Mouse (Mus musculus) kidney, adult 11 months (tissue): ENCODE results near the gene Abhd17c.

Source experiments
- DNase-seq: peaks from one replicate; pipeline ENCODE4 v3.0.0; 2022

Gene Abhd17c

DNA sequence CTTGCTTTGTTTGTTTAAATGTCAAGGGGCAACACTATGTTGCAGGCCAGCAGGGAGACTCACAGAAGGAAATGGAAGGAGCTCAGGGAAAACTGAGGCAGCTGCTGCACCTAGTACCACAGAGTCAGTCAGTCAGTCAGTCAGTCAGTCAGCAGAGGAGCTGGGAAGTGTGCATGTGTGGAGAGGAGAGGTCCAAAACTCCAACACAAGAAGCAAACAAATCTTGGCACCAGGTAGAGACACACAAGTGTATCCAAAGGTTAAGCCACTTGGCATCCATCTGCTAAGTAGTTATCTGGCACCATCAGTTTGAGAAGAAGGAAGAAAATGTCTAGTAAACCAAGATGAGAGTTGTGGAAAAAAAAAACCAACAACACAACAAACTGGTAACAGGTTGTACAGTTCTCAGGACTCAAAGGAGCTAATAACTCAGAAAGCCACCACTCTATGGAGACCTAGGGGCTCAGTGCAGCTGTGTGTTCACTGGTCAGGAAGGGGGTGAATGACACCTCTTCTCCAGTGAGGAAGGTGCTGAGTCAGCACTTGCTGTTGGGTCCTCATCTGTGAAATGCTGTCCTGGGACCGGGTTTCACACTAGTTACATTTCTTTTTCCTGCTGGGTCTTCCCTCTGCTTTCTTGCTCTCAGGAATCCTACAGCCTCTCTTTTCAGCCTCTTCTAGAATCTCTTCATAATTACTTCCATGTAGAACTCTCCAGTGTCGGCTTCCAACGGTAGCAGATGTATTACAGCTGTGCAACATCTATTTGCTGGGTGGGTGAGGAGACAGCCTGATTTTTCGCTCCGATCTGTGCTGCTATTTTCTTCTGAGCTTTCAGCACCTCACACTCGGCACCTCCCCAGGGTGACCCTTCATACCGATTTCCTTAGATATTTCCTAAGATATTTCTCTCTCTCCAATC is 34.8 kb downstream of the Abhd17c start:
- DNase-seq: peak; percentile 73

DNA sequence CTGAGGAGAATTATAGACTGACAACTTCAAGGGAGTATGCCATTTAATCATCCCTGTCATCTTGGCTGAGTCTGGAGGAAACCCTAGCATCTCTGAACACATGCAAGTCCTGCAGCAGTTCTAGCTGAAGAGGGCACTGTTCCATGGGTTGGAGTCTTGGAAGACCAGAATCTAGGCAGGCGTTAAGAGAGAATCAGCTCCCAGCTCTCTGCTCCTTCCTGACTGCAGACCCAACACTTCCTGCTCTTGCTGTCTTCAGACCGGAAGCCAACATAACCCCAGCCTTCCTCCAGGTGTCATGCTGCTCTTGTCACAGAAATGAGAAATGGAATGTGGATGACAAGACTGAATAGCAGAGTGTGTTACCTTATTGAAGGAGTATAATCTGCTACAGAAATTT is 36.3 kb downstream of the Abhd17c start:
- DNase-seq: no peak

DNA sequence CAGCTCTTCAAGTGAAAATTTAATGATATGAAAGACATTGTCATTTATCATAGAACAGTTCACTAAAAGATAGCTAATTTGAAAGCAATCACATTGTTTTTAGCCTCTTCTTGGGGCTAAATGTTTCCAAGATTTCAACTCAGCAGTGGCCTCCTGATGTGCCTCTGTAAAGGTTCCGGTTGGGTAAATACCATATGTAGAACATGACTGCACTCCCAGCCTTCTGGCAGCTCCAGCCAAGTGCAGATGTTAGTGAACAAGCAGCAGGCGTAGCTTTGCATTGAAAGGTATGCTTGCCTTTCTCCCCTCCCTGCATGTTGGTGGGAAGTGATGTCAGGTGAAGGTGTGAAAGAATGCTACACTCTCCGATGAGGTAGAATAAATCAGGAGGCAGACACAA is 36.9 kb downstream of the Abhd17c start:
- no peak for DNase-seq

DNA sequence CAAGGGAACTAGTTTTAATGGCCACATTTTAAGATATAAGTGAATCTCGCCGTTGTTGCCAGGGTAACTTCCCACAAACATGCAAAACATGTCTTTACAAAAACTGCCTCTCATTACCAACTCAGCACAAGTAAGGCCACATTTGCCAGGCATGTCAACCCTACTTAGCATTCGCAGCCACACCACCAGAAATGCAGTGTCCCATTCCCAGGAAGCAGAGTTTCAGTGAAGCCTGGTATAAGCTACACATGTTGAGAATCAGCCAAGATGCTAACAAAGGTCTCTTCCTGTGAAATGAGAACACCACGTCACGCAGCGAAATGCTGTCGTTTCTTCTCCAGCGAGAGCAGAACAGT is 38.7 kb downstream of the Abhd17c start:
- DNase-seq: no peak

DNA sequence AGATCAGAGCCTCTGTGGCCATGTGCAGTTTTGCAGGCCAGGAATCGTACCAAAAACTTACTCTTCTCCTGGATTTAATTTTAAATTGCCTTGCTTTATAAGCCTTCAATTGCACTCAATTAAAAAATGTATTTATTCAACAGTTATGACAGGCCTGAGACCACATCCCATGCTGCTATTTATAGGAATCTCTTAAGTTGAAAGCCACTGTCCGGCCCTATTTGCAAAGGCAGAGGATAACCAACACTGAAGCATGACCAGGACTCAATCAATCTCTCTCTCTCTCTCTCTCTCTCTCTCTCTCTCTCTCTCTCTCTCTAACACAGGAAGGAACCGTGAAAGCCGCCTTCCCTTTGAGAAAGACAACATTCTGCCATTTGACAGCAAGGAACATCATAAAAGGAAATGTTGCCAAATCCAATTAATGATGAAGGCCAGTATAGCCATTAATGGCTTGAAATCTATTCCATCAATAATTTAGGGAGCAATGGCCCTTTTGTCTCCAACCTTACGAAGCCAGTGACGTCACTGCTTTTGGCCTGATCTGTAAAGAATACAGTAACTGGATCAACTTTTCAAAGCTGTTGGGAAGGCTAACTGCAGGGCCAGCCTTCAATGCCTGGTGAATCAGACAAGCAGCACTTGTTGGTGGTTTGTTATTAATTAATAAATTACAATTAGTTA is 39.2 kb downstream of the Abhd17c start:
- no peak for DNase-seq

DNA sequence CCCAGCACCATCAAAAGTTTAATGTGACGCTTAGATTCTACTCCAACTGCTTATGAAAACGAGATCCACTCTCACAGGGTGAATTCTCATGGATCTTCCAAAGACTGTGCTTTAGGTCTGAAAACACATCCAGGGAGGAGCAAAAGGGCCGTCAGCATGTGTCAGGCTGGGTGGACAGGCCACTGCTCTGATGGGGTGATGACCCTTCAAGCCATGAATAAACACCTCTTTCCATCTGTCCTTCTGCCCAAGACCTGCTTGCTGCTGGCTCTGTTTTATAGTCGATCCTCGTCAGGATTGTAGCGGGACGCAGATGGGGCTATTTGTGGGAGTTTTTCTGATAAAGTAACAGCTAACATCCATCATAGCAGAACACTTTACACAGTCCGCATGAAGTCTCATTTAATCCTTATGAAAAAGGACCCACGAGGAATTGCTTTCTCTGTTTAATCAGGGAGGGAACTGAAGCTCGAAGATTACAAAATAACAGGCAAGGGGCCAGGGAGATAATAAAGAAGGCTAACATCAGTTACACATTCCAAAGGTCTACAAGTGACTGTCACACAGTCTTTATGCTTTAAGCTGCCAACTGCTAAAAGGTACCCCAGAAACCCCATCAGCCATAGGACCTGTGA is 39.9 kb downstream of the Abhd17c start:
- no peak for DNase-seq

DNA sequence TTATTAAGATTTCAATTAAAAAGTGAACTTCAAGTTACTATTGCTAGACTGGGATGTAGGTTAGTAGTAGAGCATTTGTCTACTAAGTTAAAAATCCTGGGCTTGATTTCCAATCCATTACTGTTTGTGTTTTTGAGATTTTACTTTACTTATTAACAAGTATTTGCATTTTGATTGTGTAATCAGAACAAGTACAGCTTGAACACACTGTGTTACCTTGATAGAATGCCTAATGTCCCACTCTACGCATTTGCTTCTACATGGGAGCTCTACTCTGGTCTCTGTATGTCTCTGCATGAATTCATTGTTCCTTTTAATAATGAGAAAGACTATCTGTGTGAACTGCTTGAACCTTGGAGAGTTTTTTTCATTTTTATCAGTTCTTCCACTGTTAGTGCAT is 44.8 kb downstream of the Abhd17c start:
- no peak for DNase-seq

DNA sequence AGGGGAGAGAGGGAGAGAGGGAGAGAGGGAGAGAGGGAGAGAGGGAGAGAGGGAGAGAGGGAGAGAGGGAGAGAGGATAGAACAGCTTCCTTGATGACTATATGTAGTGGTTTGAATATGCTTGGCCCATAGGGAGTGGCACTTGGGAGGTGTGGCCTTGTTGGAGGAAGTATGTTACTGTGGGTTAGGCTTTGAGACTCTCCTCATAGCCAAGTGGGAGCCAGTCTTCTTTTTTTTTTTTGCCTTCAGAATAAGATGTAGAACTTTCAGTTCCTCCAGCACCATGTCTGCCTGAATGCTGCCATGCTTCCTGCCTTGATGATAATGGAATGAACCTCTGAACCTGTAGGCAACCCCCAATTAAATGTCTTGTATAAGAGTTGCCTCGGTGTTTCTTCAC is 49.1 kb downstream of the Abhd17c start:
- no peak for DNase-seq

DNA sequence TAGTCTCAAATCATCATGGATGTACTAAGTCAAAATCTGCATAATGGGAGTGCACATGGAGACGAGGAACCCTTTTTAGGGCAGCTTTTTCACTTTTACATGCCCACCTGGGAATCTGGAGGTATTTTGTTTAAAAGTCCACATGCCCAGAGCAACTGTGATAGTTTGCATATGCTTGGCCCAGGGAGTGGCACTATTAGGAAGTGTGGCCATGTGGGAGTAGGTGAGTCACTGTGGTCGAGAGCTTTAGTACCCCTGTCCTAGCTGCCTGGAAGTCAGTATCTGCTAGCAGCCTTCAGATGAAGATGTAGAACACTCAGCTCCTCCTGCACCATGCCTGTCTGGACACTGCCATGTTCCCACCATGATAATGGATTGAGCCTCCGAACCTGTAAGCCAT is 51.0 kb downstream of the Abhd17c start:
- DNase-seq: no peak

DNA sequence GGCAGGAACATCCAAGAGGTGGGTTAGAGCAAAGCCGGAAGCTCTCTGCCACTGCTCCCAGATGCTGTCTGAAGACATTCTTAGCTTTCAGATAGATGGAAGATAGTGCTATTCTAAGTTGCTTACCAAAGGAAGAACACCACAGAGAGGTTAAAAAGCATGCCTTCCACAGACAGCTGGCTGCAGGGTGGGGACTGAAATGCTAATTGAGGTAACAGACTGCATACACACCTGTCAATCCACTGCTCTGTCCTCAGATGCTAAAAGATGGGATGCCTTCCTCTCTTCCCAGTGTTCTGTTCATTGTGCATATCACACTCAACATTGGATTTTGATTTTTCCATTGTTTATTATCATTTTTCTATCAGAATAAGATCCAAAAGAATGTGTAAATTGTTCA is 53.6 kb downstream of the Abhd17c start:
- DNase-seq: no peak

DNA sequence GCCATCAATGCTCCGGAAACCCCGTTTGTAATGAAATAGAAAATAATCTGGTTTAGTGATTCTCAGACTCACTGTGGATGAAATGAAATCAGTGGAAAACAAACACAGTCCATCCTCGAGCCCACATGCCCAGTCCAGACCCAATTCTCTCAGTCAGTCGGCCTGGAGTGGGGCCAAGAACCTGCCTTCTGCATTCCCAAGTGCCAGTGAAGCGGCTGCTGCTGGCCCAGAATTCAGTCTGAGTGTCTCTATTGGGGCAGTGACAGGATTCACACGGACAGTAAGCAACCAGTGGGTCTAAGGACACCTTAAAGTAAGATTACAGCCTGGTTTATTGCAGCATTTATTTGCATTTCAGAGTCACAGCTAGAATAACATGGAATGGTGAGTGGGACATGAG is 55.2 kb downstream of the Abhd17c start:
- DNase-seq: peak; percentile 64

DNA sequence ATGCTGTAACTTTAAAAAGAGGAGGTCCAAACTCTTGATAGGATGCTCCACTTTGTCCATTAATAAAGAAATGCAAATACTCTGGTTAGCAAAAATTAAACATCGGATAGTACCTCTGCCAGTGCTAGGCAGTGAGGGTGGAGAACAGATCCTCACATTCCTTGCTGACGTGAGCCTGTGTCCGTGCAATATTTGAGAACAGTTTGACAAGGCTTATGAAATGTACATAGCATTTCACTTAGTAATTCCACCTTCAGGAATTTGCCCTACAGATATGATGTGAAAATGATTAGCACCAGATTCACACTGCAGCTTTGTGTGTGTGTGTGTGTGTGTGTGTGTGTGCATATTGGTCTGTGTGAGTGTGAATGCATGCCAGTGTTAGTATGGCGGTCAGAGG is 60.9 kb downstream of the Abhd17c start:
- DNase-seq: no peak

DNA sequence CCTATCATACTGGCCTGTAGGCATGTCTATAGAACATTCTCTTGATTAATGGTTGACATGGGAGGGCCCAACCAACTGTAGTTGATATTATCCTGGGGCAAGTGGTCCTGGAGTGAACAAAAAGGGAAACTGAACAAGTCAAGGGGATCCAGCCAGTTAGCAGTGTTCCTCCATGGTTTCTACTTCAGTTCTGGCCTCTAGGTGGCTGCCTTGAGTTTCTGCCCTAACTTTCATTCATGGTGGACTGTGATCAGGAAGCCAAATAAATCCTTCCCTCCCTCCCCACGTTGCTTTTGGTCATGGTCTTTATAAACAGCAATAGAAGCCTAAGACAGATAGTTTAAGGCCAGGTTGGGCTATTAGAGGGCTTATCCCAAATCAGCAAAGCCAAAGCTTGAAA is 61.9 kb downstream of the Abhd17c start:
- DNase-seq: no peak

DNA sequence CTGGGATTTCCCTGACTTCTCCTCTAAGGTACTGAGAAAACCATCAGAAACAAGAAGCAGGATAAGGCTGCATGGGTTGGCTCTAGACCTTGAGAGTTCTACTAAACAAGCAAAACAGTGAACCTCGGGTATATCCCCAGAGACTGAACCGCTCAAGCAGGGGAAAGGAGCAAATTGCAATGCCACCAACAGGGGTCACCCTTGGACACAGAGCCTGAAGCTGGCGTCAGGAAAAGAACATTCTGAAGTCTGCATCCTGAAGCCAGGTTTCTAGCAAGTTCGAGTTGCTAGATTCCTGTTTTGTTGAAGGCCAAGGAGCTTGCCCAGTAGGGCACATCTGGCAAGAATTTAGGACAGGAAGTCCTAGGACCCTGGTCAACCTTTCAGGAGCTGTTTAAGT is 62.7 kb downstream of the Abhd17c start:
- DNase-seq: peak; percentile 77

DNA sequence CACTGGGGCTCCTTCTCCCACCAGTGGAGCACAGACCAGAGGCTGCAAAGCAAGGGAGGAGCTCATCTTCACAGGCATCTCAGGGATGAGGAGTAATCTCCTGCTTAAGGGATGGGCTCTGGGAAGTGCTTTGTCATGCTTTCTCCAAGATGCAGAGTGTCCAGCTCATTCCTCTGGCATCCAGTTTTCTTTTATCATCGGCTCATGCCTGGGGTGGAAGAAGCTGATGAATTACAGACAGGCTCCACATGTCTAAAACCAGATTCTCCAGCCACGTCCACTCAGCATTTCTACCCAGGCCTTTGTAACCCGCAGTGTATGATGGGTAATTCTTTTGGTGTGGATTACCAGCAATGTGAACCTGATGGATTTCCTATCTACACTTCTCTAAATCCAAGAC is 63.5 kb downstream of the Abhd17c start:
- DNase-seq: no peak

DNA sequence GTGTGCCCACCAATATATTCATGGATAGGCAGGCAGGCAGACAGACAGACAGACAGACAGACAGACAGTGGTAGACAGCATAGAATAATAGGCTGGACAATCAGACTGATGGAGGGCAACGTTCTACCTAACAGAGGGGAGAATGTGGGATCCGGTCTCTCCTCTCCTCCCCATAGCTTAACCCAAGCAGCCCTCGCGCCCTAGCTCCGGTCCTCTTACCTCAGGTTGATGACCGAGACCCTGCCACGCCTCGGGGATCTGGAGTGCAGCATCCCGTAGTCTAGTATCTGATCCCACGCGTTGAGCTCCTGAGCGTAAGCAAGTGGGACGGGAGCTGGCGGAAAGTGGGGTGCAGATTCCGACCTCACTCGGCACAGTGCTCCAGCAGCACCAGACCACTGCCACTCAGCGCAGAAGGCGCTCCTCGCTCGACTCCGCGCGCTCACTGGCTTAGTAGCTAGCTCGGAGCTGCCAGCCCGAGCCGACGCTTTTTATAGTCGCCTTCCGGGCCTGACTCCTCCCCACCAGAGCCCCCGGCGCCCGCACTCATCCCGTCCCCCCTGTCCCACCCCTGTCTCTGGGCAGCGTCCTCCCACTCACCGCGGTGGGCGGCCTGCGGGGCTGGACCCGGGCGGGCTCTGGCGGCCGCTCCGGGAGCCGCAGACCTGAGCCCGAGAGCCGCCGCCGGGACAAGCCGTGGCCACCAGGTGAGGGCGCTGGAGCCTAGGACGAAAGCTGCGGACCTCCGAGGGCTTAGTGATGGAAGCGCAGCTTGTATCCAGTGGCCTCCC is 65.5 kb downstream of the Abhd17c start, which contains the start of gene Cemip:
TSS of gene Cemip (minus strand) at position 464 of the 791 bp plus-strand sequence.
- peak; percentile 70 for DNase-seq

DNA sequence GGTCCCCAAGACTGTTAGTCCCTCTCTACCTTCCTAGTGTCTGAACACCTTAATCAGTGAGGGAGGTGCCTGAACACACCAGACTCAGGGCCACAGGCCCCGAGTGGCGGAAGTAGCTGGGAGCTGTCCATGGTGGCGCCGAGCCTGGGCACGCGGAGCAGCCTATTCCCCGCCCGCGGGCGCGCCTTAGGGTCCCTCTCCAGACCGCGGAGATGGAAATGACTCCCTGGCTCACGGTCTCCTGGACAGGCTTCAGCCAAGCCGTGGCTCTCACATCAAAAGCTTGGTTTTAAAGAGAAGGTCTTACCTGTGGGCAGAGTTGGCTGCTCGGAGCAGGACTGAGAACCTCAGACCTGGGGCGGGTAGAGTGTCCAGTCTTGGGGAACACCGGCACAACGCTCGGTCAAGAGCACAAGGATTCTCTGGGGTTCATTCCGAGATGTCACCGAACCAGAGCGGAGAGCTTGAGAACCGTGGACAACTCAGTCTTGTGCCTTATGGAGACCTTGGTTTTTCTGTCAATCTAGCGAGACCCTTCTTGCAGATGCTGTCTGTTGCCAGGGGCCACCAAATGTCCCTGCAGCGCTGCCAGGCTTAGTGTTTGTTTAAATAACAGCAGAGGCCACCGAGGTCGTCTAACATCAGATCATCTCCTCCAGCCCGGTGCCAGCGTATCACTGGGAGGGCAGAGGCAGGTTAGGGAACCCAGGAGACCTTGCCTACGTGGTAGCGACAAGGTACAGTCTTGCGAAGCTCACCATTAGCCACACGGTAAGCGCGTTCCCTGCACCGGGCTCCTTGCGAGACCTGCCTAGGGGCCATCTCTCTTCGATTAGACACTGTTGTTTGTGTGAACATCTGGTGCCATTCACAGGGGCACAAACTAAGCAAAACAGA is 66.4 kb downstream of the Abhd17c start:
- DNase-seq: peak; percentile 35

DNA sequence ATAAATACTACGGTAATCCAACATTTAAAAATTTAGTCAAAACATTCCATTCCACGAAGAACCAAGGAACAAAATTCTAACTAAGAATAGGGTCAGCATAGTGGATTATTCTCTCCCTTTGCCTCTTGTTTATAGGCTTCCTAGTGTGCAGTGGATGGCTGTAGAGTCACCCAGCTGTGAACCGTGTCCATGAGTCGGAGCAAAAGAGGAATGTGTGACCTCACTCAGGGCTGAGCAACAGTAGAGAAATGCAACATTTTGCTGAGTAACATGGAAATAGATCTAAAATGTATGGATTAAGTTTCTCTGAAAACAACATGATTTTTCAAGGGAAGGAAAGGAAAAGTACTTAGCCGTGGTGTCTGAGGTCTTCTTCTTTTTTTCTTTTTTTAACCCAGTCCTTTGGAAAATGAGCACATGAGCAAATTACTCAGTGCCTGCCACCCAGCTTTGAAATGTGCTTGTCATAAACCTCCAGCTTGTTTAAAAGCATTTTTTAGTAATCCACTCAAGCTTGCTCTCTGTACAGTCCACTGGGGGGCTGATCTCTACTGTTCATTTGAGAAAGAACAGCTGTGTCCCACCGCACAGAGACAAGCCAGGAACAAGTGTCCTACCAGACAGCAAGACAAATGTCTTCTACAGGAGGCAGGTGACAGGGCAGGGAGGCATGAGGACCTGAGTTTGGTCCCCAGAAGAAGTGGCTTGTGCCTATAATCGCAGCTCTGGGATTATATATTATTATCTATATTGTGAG is 74.3 kb downstream of the Abhd17c start:
- DNase-seq: no peak

DNA sequence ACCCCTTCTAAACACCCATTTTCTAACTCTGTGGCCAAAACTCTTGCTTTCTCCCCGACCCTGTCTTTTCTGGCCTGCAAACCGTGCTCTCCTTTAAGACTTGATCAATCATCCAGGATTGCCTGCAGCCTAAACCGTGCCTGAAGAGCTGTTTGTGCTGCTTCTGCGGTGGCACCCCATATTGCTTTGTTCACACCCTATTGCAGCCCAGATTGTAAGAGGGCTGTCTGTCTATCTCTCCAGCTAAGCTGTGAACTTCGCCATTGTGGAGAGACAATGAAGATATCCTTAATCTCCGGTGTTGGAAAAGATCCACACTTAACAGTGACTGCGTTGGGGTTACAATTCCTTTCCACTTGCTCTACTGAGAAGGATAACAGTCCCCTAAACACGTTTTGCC is 77.4 kb downstream of the Abhd17c start:
- no peak for DNase-seq

DNA sequence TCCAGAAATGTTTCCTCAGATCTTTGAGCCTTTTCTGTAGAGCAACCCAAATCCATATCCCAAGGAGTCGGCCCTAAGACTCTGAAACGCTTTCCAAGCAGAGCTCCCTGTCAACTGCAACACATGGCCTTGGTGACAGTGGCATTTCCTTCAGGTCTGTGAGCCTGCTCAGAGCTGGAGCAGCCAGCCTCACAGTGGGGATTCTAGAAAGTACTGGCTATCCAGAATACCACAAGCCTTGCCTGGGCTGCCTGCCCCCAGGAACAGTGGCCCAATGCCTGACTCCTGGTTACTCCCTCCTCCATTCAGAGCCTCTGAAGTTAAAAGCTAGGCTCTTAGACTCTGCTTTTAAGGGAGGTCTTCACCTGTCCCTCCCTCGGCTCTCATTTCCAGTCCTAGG is 77.8 kb downstream of the Abhd17c start:
- no peak for DNase-seq

DNA sequence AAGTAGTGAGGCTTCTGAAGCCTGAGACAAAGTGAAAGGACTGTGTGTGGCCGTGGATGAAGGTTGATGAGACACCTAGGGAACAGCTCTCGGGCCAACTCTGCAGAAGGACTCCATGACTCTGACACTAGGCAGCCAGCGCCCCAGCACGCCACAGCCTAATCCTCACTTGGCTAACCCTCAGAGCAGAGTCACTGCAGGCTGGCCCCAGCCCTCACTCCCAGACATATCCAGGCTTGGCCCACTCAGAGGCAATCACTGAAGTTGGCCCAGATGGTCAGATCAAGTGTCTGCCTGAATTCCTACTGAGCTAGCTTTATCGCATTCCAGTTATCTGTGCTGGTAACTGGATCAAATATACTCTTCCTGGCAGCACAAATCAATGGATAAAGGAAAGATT is 82.8 kb downstream of the Abhd17c start:
- DNase-seq: no peak
